10 mouse cellular contexts compared by ENCODE assay signal in the genomic region with DNA sequence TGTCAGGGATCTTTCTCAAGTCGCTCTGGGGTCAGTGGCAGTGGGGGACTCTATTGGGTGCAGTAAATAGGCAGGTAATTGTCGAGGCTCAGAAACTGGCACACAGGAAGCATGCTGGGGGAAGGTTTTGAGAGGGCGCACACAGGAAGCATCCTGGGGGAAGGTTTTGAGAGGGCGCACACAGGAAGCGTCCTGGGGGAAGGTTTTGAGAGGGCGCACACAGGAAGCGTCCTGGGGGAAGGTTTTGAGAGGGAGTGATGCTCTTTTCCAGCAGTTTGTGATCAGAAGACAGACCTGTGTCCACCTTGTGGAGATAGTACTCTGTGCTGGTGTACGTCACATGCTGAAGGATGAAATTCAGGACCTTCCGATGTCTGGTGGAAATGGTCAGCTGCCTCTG. TPM values are rescaled to one million over a fixed set of nuclear protein-coding genes. Genes with fewer than 3 reads are reported as not detected.
DNase-seq lines count a peak whose midpoint lies in the region; ATAC-seq and TF ChIP-seq lines count a peak whose summit lies in the region.
"Had no signal": no experiment of that assay in that cellular context is flagged by ENCODE, and none has a peak within 500 bp of the region (broad histone marks: within the 10 kb centered on the region; RNA-seq: fewer than 3 reads in every experiment).

No protein-coding gene starts in this region.

- no peak for ATAC-seq in kidney, embryonic 15.5 days (replicated peaks; ENCODE audit: low FRiP score)
- no peak for ATAC-seq in kidney, embryonic 14.5 days (ENCODE audit: low FRiP score, low TSS enrichment)
- no peak for ATAC-seq in embryonic facial prominence, embryonic 14.5 days (ENCODE audit: low read depth)
- ATAC-seq in midbrain, postnatal 0 days (ENCODE audit: low FRiP score): peak; percentile 52; the same call in 1 of the 2 replicates
- ATAC-seq in megakaryocyte, adult 5-6 weeks (ENCODE audit: poor library complexity, severe bottlenecking): no peak

- WGBS in kidney, embryonic 15.5 days: 34% methylated on average over 9 of the region's 9 CpGs
- 24% methylated on average over 9 of the region's 9 CpGs for WGBS in kidney, embryonic 14.5 days
- 29% methylated on average over 9 of the region's 9 CpGs for WGBS in embryonic facial prominence, embryonic 14.5 days
- WGBS in midbrain, postnatal 0 days: 32% methylated on average over 9 of the region's 9 CpGs

- peak overlapping the region; percentile 44 for H3K4me2 ChIP-seq in kidney, embryonic 15.5 days
- H3K4me2 ChIP-seq in kidney, embryonic 14.5 days (replicated peaks; ENCODE audit: low read depth, low read length): no peak overlapping the region
- H3K4me2 ChIP-seq in embryonic facial prominence, embryonic 14.5 days (ENCODE audit: low read depth, low read length): 0 out of 2 replicates have a peak overlapping the region, but pooled peaks have one; percentile 10
- H3K4me2 ChIP-seq in midbrain, postnatal 0 days (ENCODE audit: low read depth, low read length, poor library complexity, severe bottlenecking): peak overlapping the region; percentile 33

- no peaks in the 10 kb centered on the region for H3K4me1 ChIP-seq in kidney, embryonic 15.5 days
- H3K4me1 ChIP-seq in kidney, embryonic 14.5 days (ENCODE audit: control insufficient read depth, insufficient read depth, low read length): no peaks in the 10 kb centered on the region
- no peaks in the 10 kb centered on the region for H3K4me1 ChIP-seq in embryonic facial prominence, embryonic 14.5 days (ENCODE audit: control insufficient read depth, insufficient read depth, low read length)
- no peaks in the 10 kb centered on the region for H3K4me1 ChIP-seq in midbrain, postnatal 0 days (ENCODE audit: insufficient read depth, low read length)

- DNase-seq in ES-CJ7 (ENCODE audit: low read depth, low spot score): peak; percentile 91
- no peak for DNase-seq in embryonic facial prominence, embryonic 14.5 days (ENCODE audit: low spot score)
- peak; percentile 40 for DNase-seq in midbrain, postnatal 0 days (ENCODE audit: low spot score)
- DNase-seq in kidney, adult 9 months: no peak
- no peak for DNase-seq in left cerebral cortex, adult 9 months (ENCODE audit: low spot score in 2 of 2)

- H3K9me3 ChIP-seq in kidney, embryonic 15.5 days (replicated peaks): no peaks in the 10 kb centered on the region
- no peaks in the 10 kb centered on the region for H3K9me3 ChIP-seq in kidney, embryonic 14.5 days (ENCODE audit: control insufficient read depth, low read length)
- H3K9me3 ChIP-seq in embryonic facial prominence, embryonic 14.5 days (ENCODE audit: control insufficient read depth, low read length): no peaks in the 10 kb centered on the region
- H3K9me3 ChIP-seq in midbrain, postnatal 0 days (ENCODE audit: low read length): no peaks in the 10 kb centered on the region

- H3K9ac ChIP-seq in kidney, embryonic 15.5 days: no peak overlapping the region
- H3K9ac ChIP-seq in kidney, embryonic 14.5 days (ENCODE audit: low read depth, low read length): no peak overlapping the region
- no peak overlapping the region for H3K9ac ChIP-seq in embryonic facial prominence, embryonic 14.5 days (ENCODE audit: low read depth, low read length)
- H3K9ac ChIP-seq in midbrain, postnatal 0 days (replicated peaks; ENCODE audit: low read length, poor library complexity, severe bottlenecking): no peak overlapping the region

- H3K4me3 ChIP-seq in kidney, embryonic 15.5 days (replicated peaks): no peak overlapping the region
- no peak overlapping the region for H3K4me3 ChIP-seq in kidney, embryonic 14.5 days (ENCODE audit: low read length)
- no peak overlapping the region for H3K4me3 ChIP-seq in embryonic facial prominence, embryonic 14.5 days (ENCODE audit: low read depth, low read length)
- peak overlapping the region; percentile 12; the same call in 1 of the 2 replicates for H3K4me3 ChIP-seq in midbrain, postnatal 0 days (ENCODE audit: low read depth, low read length)

- no peak for TF ChIP-seq CTCF in midbrain, postnatal 0 days (IDR thresholded peaks at IDR 0.05)

- H3K27me3 ChIP-seq in kidney, embryonic 15.5 days: no peaks in the 10 kb centered on the region; the same call in 1 of the 2 replicates
- H3K27me3 ChIP-seq in kidney, embryonic 14.5 days (ENCODE audit: control insufficient read depth, insufficient read depth, low read length): no peaks in the 10 kb centered on the region
- H3K27me3 ChIP-seq in embryonic facial prominence, embryonic 14.5 days (replicated peaks; ENCODE audit: control insufficient read depth, insufficient read depth, low read length): no peaks in the 10 kb centered on the region
- H3K27me3 ChIP-seq in midbrain, postnatal 0 days (ENCODE audit: insufficient read depth, low read length): no peaks in the 10 kb centered on the region

- no peaks in the 10 kb centered on the region for H3K36me3 ChIP-seq in kidney, embryonic 15.5 days
- no peaks in the 10 kb centered on the region for H3K36me3 ChIP-seq in kidney, embryonic 14.5 days (ENCODE audit: control insufficient read depth, insufficient read depth, low read length)
- H3K36me3 ChIP-seq in embryonic facial prominence, embryonic 14.5 days (ENCODE audit: control insufficient read depth, insufficient read depth, low read length): no peaks in the 10 kb centered on the region
- no peaks in the 10 kb centered on the region for H3K36me3 ChIP-seq in midbrain, postnatal 0 days (ENCODE audit: insufficient read depth, low read length)

- H3K27ac ChIP-seq in kidney, embryonic 15.5 days: no peak overlapping the region
- no peak overlapping the region for H3K27ac ChIP-seq in kidney, embryonic 14.5 days (ENCODE audit: low read depth, low read length)
- no peak overlapping the region for H3K27ac ChIP-seq in embryonic facial prominence, embryonic 14.5 days (replicated peaks; ENCODE audit: low read depth, low read length)
- no peak overlapping the region for H3K27ac ChIP-seq in midbrain, postnatal 0 days (ENCODE audit: low read depth, low read length)

RNA-seq across cellular contexts. Expression of a gene that starts 33.5 kb away (rescaled TPM):
- 10.1 and 11.4 TPM in 2 replicates for polyA plus RNA-seq in kidney, embryonic 15.5 days (2015; fragmentation: Nextera tagmentation; extraction: Ambion mirVana)
- polyA plus RNA-seq in kidney, embryonic 14.5 days (2014; fragmentation: Nextera tagmentation; extraction: Ambion mirVana): 3.9 and 9.8 TPM in 2 replicates
- 3.9 and 5.1 TPM in 2 replicates for polyA plus RNA-seq in embryonic facial prominence, embryonic 14.5 days (2014; fragmentation: Nextera tagmentation; extraction: Ambion mirVana)
- total RNA-seq in midbrain, postnatal 0 days (2014; rRNA removed): 1.0 and 1.1 TPM in 2 replicates
- 1.5 TPM in 2 replicates for polyA plus RNA-seq in midbrain, postnatal 0 days (2015; fragmentation: Nextera tagmentation; extraction: Ambion mirVana)
- 14.7 and 19.8 TPM in 2 replicates for total RNA-seq in megakaryocyte, adult 5-6 weeks (2015)
- 13.7 and 20.0 TPM in 2 replicates for total RNA-seq in megakaryocyte, adult 5-6 weeks (2017)

RNA-seq across cellular contexts. Expression of a gene that starts 38.8 kb away (rescaled TPM):
- 22.8 and 23.7 TPM in 2 replicates for polyA plus RNA-seq in kidney, embryonic 15.5 days (2015; fragmentation: Nextera tagmentation; extraction: Ambion mirVana)
- polyA plus RNA-seq in kidney, embryonic 14.5 days (2014; fragmentation: Nextera tagmentation; extraction: Ambion mirVana): 19.5 and 26.0 TPM in 2 replicates
- 15.0 and 16.2 TPM in 2 replicates for polyA plus RNA-seq in embryonic facial prominence, embryonic 14.5 days (2014; fragmentation: Nextera tagmentation; extraction: Ambion mirVana)
- total RNA-seq in midbrain, postnatal 0 days (2014; rRNA removed): 2.9 and 3.3 TPM in 2 replicates
- polyA plus RNA-seq in midbrain, postnatal 0 days (2015; fragmentation: Nextera tagmentation; extraction: Ambion mirVana): 2.4 TPM in 2 replicates
- 92.0 and 95.7 TPM in 2 replicates for total RNA-seq in megakaryocyte, adult 5-6 weeks (2015)
- 64.0 and 66.6 TPM in 2 replicates for total RNA-seq in megakaryocyte, adult 5-6 weeks (2017)

RNA-seq across cellular contexts. Expression of a gene that starts 38.9 kb away (rescaled TPM):
- 1.4 TPM in 2 replicates for polyA plus RNA-seq in kidney, embryonic 15.5 days (2015; fragmentation: Nextera tagmentation; extraction: Ambion mirVana)
- polyA plus RNA-seq in kidney, embryonic 14.5 days (2014; fragmentation: Nextera tagmentation; extraction: Ambion mirVana): 0.37 and 0.47 TPM in 2 replicates
- polyA plus RNA-seq in embryonic facial prominence, embryonic 14.5 days (2014; fragmentation: Nextera tagmentation; extraction: Ambion mirVana): not detected in 2 replicates
- not detected in 2 replicates for total RNA-seq in midbrain, postnatal 0 days (2014; rRNA removed)
- polyA plus RNA-seq in midbrain, postnatal 0 days (2015; fragmentation: Nextera tagmentation; extraction: Ambion mirVana): not detected in 2 replicates
- total RNA-seq in megakaryocyte, adult 5-6 weeks (2015): not detected in 2 replicates
- not detected in 2 replicates for total RNA-seq in megakaryocyte, adult 5-6 weeks (2017)
- total RNA-seq: gastrocnemius, postnatal 14 days had no signal
- polyA plus RNA-seq: liver, adult 2 months had no signal

RNA-seq across cellular contexts. Expression of a gene that starts 51.5 kb away (rescaled TPM):
- 2.0 TPM in 1 of 2 replicates, not detected in the other for polyA plus RNA-seq in kidney, embryonic 15.5 days (2015; fragmentation: Nextera tagmentation; extraction: Ambion mirVana)
- not detected in 2 replicates for polyA plus RNA-seq in kidney, embryonic 14.5 days (2014; fragmentation: Nextera tagmentation; extraction: Ambion mirVana)
- polyA plus RNA-seq in embryonic facial prominence, embryonic 14.5 days (2014; fragmentation: Nextera tagmentation; extraction: Ambion mirVana): 7.5 and 14.9 TPM in 2 replicates
- total RNA-seq in midbrain, postnatal 0 days (2014; rRNA removed): 0.85 and 2.1 TPM in 2 replicates
- not detected in 2 replicates for polyA plus RNA-seq in midbrain, postnatal 0 days (2015; fragmentation: Nextera tagmentation; extraction: Ambion mirVana)
- total RNA-seq in megakaryocyte, adult 5-6 weeks (2015): 12.6 and 17.3 TPM in 2 replicates
- total RNA-seq in megakaryocyte, adult 5-6 weeks (2017): 2.3 TPM in 1 of 2 replicates, not detected in the other

Comparison
In these comparisons a context has a peak if more than half of its experiments do, and no peak if none do; other contexts are left out.
1. DNase-seq: peak in ES-CJ7 (single experiment) and midbrain, postnatal 0 days (single experiment); none in embryonic facial prominence, embryonic 14.5 days (single experiment), kidney, adult 9 months (single experiment) and left cerebral cortex, adult 9 months (0 of 2).